Mouse (Mus musculus) spleen, postnatal 14 days (tissue): ENCODE measurements at regions not wholly inside any gene's neighbourhood (a gene's known extent, or its start where the extent isn't known, plus 50 kb on each side); places are given as distances from the start of the nearest gene placed in this dataset.

Experiments used
- DNase-seq, 2 experiments: peaks; one replicate each; pipeline ENCODE4 v3.0.0; 2021 to 2022; ENCODE audit warnings: low spot score in 2 of 2

DNA sequence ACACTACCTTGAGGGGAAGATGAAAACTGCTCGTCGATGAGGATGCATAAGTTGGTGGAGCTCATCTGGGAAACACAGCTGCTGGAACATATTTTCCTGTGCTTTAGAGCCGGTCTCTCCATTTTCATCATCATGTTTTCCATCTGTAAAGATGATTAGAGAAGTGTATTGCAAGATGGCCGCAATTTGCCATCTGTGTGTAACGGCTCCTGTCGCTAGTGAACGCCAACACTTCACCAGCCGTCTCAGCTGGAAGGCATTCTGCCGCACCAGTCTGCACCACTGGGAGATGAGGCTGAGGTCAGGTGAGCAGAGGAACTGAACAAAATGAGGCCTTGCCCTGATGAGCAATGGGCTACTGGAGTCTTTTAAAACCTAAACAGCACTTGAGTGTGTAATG, 57.4 kb downstream of the Gm21962 start:
- DNase-seq, result no peak

DNA sequence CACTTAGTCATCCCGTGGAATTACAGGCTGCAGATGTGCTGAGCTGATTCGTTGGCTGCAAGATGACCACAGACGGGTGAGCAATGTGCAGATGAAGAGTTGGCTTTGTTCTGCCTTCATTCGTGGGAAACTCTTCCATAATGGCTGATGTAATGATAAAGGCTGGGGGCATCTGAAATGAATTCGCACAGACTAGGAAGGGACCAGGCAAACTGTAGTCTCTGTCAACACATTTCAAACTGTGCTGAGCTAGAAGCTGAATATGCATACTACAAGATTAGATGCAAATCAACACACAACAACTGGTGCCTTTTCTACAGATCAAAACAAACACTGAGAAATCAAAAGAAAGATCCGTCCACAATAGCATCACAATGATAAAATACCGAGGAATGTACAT, 58.1 kb downstream of the Gm21962 start:
- no peak for DNase-seq

DNA sequence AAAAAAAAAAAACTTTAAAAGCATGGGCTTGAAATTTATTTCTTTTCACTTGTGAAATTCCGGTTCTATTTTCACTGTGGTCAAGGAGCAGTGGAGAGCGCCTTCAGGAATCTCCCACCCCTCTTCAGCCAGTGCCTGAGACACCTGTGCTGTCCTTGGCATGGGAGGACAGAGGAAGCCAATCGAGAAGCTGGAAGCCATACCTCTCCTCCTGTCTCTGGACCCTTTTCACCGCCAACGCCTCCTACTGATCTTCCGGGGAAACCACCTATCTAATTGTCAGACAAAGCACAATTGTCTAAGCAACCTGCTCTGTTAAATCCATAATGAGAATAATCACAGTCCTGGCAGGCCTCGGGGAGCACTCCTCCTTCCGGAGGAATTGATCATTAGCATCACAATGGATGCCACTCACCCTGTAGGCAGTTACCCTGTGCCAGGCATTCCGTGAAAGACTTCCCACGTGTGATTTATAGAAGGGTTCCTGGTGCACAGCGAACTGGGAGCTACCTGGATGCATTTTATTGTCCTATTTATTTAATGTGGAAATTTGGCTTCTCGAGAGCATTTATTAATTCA, 66.0 kb downstream of the Gm21962 start:
- DNase-seq, result no peak

DNA sequence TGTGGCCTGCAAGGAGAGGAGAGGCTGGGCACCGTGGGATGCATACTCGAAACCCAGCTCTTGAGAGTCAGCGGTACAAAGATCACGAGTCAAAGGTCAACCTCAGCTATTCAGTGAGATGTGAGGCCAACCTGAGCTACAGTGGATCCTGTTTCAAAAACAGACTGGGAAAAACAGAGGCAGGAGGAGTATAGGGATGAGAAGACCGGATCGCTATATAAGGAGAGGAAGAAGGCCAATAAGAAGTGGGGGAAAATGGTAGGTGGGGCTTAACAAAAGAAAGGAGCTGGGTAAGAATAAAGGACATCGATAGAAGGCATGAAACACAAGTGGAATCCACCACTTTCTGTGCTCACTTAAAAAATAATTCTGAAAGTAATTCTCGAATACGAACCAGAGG, 70.2 kb downstream of the Gm21962 start:
- DNase-seq, result no peak

DNA sequence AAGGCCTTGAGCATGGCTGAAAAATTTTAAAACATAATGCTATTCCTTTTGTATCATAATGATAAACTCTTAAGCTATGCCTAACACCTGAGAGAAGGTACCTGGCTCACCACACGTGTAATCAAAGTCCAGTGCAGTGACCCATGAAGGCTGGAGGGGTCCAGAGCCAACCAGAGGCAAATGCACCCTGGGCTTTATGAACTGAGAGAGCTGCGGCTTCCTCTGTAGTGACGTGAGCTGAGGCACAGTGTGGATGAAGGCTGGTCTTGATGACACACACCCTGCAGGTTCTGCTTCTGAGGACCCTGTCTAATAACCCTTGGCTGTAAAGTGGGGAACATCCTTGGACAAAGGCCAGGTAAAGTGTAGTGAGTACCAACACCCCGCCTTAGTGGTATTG, 70.8 kb downstream of the Gm21962 start:
- no peak for DNase-seq

DNA sequence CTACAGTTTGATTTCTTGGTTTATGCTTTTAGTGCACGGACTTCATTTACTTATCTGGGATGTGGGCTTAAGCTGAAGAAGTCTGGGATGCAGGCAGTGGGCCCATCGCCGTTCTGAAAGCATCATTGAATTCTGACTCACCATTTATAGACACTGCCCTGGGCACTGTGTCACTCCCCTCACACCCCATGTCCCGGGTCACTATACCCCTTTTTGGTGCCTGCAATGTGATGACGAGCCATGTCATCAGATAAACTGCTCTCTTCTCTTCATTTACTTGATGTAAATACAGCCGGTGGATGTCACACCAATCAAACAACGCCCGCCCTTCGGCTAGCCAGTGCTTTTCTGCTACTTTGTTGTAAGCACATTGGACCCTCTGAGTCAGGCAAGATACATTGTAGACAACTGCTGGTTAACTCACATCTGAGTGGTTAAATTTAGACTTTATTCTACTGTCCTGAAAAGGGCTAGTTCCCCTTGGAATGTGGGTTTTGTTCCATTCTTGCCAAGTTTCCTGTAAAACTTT, 80.5 kb downstream of the Gm21962 start:
- no peak for DNase-seq

DNA sequence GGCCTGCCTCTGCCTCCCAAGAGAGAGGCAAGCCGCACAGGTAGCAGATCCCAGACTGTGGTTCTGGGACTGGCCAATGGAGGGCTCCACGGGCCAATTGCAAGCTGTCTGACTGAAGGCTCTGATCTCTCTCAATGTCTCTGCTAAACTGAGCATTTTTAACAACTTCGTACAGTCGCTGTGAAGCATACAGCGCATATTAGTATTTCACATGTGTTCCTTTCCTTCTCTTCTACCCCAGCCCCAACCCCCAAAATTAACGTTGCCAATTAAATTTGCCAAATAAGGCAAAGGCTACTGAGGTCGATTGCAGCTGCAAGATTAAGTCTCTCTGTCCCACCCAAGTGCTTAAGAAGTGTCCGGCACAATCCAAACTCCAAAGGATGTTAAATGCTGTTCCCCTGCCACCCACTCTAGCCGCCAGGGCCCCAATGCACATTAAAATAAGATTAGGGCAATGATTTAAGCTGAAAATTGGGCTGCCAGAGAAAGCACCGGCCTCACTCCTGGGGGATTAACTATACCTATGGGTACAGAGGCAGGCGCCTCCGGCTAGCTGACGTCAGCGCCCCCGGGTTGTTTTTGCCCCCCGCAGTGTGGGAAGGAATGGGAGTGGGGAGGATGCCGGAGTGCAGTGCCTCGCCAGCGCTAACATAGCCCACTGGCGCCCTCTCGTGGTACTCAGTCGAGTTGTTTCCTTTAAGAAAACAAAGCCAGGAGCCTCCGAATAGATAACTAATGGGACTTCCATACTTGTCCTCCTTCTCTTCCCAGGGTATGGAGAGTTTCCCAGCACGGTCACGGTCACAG, 81.3 kb downstream of the Gm21962 start:
- DNase-seq, result peak in 1 of 2 experiments; percentile 47

DNA sequence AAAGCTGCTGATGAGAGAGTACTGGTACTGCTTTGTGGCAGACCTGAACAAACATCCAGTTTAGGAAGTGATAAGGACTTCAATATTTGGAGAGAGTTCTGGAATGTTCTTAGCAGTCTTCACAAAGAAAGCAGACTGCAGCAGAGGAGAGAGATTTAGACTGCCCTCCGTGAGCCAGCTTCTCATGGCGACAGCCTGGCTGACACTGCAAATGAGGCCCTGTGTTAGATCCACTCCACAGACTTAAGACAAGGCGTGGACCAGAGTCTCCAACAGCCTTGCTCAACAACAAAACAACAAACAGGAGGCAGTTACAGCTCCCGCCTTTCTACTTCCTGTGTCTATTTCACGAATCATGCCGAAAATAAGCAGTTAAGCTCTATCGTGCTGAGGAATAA, 81.9 kb downstream of the Gm21962 start:
- DNase-seq, result no peak

DNA sequence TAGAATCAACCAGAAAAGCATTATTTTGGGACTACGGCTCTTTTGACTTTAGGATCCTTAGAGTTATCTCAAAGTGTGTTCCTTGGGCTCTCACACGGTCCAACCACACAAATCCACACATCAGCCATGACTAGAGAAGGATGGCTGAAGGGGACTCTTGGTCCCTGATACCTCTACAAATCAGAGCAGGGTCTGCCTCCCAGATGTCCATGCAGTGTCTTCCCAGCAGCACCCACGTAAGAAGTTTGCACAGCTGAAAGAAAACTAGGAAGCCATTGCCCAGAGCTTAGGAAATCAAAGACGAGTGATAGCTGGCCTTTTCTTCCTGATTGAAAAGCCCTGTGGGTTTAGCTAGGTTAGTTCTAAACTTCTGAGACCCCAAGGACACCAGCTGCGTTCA, 84.1 kb downstream of the Gm21962 start:
- no peak for DNase-seq

DNA sequence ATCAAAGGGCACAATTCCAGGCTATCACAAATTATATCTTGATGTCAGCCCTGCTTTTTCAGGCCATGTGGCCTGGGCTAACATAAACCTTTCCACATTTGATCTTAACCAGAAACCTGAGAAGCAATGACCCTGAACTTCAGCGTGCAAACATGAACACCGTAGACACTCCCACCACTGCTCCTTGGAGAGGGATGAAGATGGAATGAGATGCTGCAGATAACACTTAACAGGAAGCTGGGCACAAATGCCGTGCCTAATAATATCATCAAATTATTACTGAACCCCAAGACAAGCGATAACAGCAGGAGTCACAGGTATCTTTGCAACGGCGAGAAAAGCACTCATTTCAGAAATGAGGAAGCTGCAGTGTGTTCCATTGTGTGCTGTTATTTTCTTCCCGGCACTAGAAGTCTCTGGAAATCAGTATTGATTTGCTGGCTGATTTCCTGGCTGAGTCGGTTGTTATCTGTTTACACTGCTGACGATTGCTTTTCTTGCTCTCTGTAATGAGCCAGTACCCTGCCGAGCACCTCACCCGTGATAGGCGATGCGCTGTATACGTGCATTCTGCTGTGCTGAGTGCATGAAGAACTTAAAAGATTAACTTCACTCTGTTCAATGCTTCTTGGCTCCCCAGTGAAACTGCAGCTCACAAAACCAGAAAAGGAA, 91.0 kb downstream of the Gm21962 start:
- DNase-seq, result no peak

DNA sequence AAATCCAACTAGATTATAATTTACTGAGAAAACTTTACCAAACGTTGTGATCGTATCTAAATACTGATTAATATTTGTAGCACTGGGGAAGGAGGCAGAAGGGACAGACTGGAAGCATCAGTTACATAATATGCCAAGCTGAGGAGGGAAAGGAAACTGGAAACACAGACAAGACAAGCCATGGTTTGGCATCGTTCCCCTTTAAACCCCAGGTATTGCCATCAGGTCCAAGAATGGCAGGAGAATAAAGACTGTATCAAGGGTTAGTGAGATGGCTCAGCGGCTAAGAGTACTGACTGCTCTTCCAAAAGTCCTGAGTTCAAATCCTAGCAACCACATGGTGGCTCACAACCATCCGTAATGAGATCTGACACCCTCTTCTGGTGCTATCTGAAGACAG, 92.1 kb downstream of the Gm21962 start:
- DNase-seq, result no peak

DNA sequence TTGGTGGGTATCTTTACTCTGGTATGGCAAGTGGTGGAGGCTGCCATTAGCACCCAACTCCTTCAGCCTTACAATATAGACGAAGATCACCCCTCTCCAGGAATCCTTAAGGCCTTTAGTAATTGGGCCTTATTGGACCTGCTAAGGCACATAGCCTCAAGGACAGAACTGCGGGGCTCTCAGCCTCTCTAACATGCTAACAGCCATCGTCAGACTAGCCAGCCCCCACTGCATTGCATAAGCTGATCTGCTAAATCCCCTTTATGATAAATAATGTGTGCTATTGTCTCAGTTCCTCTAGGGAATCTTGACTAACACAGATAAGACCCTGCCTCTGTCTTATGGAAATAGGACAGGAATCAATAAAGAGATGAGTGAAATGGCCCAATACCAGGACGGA, 95.7 kb upstream of the H2afz start:
- no peak for DNase-seq

DNA sequence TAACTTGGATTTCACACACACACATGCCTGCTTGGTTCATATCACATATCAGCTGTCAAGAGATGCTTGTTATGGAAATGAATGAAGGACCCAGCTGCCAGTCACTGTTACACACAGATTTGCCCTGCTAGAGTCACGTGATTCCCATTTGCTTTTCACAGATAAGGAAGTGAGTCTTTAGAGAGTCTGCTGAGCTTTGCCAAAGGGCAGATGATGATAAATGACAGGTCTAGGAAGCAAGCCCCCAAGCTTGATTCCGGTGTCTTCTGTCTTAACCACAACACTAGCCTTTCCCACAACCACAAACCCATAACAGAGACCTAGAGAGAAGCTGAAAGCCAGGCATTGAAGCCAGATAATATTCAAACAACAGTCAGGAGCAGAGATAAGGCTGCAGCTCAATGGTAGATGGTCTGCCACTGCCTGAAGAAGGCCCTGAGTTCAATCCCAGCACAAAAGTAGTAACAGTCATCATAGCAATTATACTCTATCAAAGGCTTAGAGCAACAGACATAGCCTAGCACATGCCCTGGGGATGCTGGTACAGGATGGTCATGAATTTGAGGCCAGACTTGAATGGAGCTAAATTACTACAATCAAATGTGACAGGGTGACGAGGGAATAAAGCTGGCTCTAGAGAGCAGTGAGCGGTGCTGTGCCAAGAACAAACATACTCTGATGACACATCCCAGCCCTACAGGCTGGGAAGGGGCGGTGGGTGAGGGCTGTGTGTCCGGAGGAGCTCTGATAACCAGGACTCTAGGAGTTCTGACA, 89.0 kb upstream of the H2afz start:
- no peak for DNase-seq

DNA sequence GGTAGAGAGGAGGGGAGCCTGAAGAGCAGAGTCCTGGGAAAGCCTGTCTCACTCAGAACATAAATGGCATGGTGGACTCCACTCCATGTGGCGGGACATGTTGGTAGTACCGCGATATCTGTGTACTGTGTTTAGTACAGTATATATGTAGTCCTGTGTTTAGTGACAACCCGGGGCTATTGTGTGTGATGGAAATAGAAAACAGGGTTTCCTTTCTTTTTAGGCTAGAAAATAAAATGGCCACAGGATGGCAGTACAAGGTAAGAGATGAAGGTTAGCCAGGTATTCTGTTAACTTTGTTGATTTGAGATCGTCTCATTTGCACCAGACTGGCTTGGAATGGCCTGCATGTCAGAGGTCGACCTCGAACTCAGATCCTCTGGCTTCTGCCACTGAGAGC, 86.2 kb upstream of the H2afz start:
- DNase-seq, result peak in 1 of 2 experiments; percentile 5

DNA sequence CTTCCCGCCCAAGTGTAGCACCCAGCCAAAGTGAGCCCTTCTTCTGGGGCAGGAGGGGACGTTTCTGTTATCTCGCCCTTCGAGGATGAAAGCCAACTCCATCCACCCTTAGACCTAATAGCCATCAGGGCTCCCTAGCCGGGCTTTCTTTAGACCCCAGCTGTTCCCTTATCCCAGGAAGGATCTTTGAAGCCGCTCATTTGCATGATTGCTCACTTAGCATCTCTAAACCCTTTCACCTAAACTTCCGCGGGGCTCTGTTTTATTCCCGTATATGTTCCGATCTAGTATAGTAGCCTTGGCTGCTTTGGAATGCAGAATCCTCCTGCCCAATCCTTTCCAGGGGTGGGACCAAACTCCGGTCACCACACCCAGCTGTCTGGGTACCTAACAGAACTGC, 84.3 kb upstream of the H2afz start:
- no peak for DNase-seq

DNA sequence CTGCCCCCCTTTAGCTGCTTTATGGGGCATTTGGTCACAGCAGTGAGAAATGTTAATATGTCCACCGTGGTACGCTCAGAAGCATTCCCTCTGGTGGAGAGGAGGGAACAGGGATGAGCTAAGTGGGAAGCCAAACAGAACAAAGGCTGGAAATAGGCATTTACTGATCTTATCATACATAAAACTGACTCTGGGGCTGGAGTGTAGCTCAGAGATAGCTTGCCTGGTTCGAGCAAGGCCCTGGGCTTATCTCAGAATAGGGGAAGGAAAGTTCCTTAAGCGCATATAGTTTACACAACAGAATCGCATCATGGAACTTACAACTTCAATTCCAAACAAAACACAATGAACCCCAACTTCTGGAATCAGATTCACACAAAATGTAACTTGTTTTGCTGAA, 81.5 kb upstream of the H2afz start:
- DNase-seq, result no peak

DNA sequence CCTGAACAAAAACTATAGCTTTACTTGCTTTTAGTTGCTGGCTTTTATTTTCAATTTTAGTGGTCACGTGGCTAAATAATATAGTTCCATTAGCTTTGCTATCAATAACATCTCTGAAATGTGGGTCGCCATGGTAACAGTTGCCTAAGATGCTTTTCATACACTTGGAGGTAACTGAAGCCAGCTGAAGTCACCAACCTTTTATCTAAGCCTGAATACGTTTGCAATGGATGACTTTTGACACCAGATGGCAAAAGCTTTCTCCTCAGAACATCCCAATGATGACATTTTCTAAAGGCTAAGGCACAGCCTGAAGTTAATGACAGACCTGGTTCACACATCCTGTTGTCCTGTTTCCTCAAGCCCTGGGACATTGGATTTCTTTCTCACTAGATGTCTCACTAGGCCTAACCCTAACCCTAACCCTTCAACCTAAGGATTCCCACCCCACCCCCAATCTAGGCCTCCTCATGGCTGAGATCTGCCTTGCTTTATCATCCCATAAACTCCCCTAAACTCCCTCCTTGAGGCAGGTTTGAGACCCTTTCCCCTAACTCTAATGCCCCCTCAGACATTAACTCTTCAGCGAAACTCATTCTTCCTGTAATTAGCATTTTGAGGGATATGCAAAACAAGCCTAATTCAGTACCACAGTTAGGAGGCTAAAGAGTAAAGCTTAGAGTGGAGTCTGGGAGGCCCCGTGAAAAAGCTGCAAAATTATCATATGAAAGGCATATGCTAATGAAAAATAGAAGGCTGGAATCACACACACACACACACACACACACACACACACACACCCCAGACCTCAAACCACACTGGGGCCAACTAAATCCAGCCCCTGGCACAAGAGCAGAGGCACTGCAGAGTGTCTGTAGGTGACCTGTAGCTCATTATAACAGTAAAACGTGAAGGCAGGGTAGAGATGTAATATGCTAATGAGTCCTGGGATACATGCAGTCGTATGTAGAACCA, 80.1 kb upstream of the H2afz start:
- DNase-seq, result no peak

DNA sequence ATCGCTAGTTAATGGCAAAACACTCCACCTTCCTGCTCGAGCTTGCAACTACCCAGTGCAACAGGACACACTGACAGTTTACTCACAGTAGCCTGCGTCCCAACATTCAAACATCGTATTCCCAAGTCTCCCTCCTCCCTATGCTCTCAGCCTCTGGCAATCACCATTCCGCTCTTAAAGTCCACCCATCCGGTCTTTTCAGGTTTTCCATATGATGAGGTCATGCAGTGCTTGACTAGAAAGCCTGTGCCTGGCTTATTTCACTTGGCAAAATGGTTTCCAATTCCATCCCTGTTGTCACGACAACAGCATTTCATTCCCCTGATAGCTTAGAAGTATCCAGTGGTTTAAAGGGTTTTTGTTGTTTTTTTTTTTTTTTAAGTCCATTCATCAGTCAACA, 79.1 kb upstream of the H2afz start:
- no peak for DNase-seq

DNA sequence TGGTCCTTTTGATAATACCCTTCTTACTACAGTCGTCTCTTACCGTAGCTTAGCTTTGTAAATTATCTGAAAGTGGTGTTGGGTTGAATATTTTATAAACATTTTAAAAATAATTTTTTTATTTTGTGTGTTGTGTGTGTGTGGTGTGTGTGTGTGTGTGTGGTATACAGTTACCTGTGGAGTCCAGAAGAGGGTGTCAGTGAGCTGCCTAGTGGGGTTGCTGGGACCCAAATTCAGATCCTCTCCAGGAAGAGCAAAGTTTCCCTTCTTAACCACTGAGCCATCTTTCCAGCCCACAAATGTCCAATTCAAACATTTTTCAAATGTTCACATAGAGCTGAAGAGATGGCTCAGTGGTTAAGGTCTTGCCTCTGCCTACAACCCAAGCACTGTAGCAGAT, 78.4 kb upstream of the H2afz start:
- DNase-seq, result no peak

DNA sequence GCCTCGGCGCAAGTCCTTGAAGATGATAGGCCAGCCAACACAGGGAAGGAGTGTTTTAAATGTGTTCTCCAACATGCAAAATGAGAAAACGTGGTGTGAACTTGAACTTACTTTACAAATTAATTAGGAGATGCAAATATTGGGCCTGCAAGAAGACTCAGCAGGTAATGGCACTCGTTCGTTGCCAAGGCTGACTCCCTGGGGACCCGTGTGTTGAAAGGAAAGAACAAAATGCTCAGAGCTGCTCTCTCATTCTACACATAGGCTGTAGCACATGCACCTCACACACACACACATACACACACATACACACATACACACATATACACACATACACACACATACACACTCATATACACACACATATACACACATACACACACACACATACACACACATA, 74.6 kb upstream of the H2afz start:
- no peak for DNase-seq

DNA sequence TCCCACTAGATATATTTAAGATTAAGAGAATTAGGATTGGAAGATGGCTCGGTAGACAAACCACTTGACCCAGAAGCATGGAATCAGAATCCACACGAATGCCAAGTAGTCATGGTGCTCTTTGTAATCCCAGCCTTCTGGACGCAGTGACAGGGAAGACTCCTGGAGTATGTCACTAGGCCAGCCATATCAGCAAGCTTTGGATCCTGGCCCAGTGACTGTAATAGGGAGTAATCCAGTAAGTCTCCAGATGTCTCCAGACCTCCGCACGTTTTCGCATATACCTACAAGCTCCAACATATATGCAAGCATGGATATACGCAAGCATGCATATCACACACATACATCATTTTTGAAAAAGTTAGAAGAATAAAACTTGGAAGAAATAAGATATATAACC, 73.9 kb upstream of the H2afz start:
- no peak for DNase-seq
